Mouse (Mus musculus) forebrain, embryonic 10.5 days (tissue): ENCODE measurements at regions not wholly inside any gene's neighbourhood (a gene's known extent, or its start where the extent isn't known, plus 50 kb on each side); places are given as distances from the start of the nearest gene placed in this dataset.

ENCODE experiments used
- DNase-seq: peaks from one replicate; pipeline ENCODE4 v3.0.0-alpha.2; 2017; ENCODE audit warnings: low spot score; ENCODE audit errors: extremely low spot score
- H3K27ac ChIP-seq: fragments of 300-500 bp; sonication (generic); 2 replicates; pipeline ENCODE4 v1.5.1; 2016; ENCODE audit warnings: mild to moderate bottlenecking
- H3K27me3 ChIP-seq: fragments of 300-500 bp; sonication (generic); 2 replicates; pipeline ENCODE4 v1.6.1; 2016; ENCODE audit warnings: mild to moderate bottlenecking; ENCODE audit not compliant: poor library complexity, severe bottlenecking
- H3K36me3 ChIP-seq: fragments of 300-500 bp; sonication (generic); replicated peaks from 2 replicates; pipeline ENCODE4 v1.6.1; 2016; ENCODE audit warnings: mild to moderate bottlenecking, moderate library complexity
- H3K4me1 ChIP-seq: fragments of 300-500 bp; sonication (generic); 2 replicates; pipeline ENCODE4 v1.6.1; 2016
- H3K4me3 ChIP-seq: fragments of 300-500 bp; sonication (generic); 2 replicates; pipeline ENCODE4 v1.5.1; 2016; ENCODE audit warnings: mild to moderate bottlenecking, moderate library complexity
- H3K9me3 ChIP-seq: fragments of 300-500 bp; sonication (generic); 2 replicates; pipeline ENCODE4 v1.6.1; 2016; ENCODE audit warnings: mild to moderate bottlenecking, moderate library complexity
- WGBS: fragments of 180-500 bp; shearing (Covaris S2); methylation state at CpG from one replicate; pipeline ENCODE4 v1.1.7; 2016; 5-methylcytosine and 5-hydroxymethylcytosine counted together

GRCm38 (mm10) chr3:41290535-41291307 is 207.9 kb upstream of the Pgrmc2 start:
- Histone ChIP-seq H3K9me3 (no peaks in the 10 kb centered on the region), H3K27me3 (no peaks in the 10 kb centered on the region), H3K4me3 (no peak overlapping the region), H3K27ac (no peak overlapping the region), H3K4me1 (no peaks in the 10 kb centered on the region), H3K36me3 (no peaks in the 10 kb centered on the region)
- WGBS: 89% methylated on average over 11 of the region's 11 CpGs
- no peak for DNase-seq

DNA sequence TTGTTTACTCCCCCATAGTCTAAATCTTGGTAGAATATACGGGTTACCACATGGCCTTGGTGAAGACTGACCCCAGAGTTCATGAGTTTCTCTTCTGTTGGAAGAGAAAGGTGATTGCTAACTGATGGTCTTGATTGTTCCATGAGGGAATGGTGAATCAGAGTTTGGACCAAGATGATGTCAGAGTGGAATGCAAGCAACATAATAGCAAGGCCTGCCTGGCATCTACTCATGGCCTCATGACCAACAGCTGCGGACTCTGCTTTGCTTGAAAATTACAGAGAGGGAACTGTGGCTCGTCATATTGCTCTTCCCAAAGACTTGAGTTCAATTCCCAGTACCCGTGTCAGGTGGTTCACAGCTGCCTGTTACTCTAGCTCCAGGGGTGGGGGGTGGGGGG is 205.9 kb upstream of the Pgrmc2 start:
- Histone ChIP-seq H3K4me3 (no peak overlapping the region), H3K27ac (no peak overlapping the region), H3K36me3 (no peaks in the 10 kb centered on the region), H3K27me3 (no peaks in the 10 kb centered on the region), H3K4me1 (0 out of 2 replicates have a peak, but pooled peaks cover 8% of the 10 kb centered on the region), H3K9me3 (no peaks in the 10 kb centered on the region)
- no peak for DNase-seq
- WGBS: 90% methylated on average over 4 of the region's 4 CpGs

DNA sequence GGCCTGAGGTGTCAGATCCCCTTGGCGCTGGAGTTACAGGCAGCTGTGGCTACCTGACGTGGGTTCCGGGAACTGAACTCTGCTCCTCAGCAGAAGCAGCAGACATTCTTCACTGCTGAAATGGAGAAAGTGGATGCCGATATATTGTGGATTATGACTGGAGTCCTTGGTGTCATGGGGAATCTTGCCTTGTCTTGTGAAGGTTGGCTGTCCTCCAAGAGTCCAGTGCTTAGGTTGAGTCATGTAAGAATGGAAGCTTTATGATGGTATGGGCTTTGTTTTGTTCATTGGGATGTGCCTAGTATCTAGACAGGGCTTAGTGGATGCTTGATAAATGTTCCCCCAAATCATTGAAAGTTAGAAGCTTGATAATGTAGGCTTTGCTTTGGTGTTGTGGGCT is 205.2 kb upstream of the Pgrmc2 start:
- Histone ChIP-seq H3K36me3 (no peaks in the 10 kb centered on the region), H3K27ac (no peak overlapping the region), H3K27me3 (no peaks in the 10 kb centered on the region), H3K4me3 (no peak overlapping the region), H3K4me1 (peaks cover 9% of the 10 kb centered on the region; the same call in 1 of the 2 replicates), H3K9me3 (no peaks in the 10 kb centered on the region)
- DNase-seq: no peak
- 93% methylated on average over 4 of the region's 4 CpGs for WGBS

GRCm38 (mm10) chr3:41285336-41285735 is 202.5 kb upstream of the Pgrmc2 start:
- WGBS: 91% methylated on average over 5 of the region's 5 CpGs
- no peaks in the 10 kb centered on the region for H3K27me3 ChIP-seq
- no peak for DNase-seq
- H3K36me3 ChIP-seq: no peaks in the 10 kb centered on the region
- no peaks in the 10 kb centered on the region for H3K9me3 ChIP-seq
- H3K4me1 ChIP-seq: peaks cover 19% of the 10 kb centered on the region
- H3K4me3 ChIP-seq: no peak overlapping the region
- H3K27ac ChIP-seq: 0 out of 2 replicates have a peak overlapping the region, but pooled peaks have one; percentile 51

- H3K4me1 ChIP-seq: peaks cover 19% of the 10 kb centered on the region
- H3K4me3 ChIP-seq: no peak overlapping the region
- H3K27ac ChIP-seq: peak overlapping the region; percentile 51; the same call in 1 of the 2 replicates
- no peaks in the 10 kb centered on the region for H3K27me3 ChIP-seq
- 68% methylated on average over 13 of the region's 13 CpGs for WGBS
- DNase-seq: peak; percentile 18
- H3K36me3 ChIP-seq: no peaks in the 10 kb centered on the region
- H3K9me3 ChIP-seq: no peaks in the 10 kb centered on the region
Measured at GRCm38 (mm10) chr3:41284897-41285296, 202.1 kb upstream of the Pgrmc2 start.

- Histone ChIP-seq H3K27ac (0 out of 2 replicates have a peak overlapping the region, but pooled peaks have one; percentile 15), H3K27me3 (no peaks in the 10 kb centered on the region), H3K36me3 (no peaks in the 10 kb centered on the region), H3K4me3 (no peak overlapping the region), H3K9me3 (no peaks in the 10 kb centered on the region), H3K4me1 (peaks cover 19% of the 10 kb centered on the region)
- 60% methylated on average over 8 of the region's 8 CpGs for WGBS
- DNase-seq: no peak
Measured at GRCm38 (mm10) chr3:41282431-41283037, 199.7 kb upstream of the Pgrmc2 start.

GRCm38 (mm10) chr3:41276096-41276495 is 193.2 kb upstream of the Pgrmc2 start:
- Histone ChIP-seq H3K27ac (no peak overlapping the region), H3K27me3 (no peaks in the 10 kb centered on the region), H3K4me1 (0 out of 2 replicates have a peak, but pooled peaks cover 7% of the 10 kb centered on the region), H3K4me3 (no peak overlapping the region), H3K36me3 (no peaks in the 10 kb centered on the region), H3K9me3 (no peaks in the 10 kb centered on the region; the same call in 1 of the 2 replicates)
- WGBS: 89% methylated on average over 9 of the region's 9 CpGs
- DNase-seq: no peak

DNA sequence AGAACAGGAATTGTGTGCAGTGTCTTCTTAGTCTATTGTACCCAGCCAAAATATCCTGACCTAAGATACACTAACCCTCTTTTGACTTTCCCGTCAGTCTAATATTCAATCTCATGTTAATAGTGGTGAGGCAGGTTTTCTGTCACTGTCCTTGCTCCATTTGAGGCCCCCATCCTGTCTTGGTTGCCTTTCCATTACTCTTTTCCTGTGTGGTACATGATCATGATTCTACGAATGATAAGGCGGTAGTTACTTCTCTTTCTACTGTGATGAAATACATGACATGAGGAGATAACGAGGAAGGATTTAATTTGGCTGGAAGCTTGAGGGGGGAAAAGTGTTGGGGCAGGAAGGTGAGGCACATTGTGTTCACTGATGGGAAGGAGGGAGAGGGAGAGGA is 185.7 kb upstream of the Pgrmc2 start:
- no peaks in the 10 kb centered on the region for H3K36me3 ChIP-seq
- no peak overlapping the region for H3K27ac ChIP-seq
- no peaks in the 10 kb centered on the region; the same call in 1 of the 2 replicates for H3K9me3 ChIP-seq
- no peaks in the 10 kb centered on the region for H3K27me3 ChIP-seq
- no peaks in the 10 kb centered on the region for H3K4me1 ChIP-seq
- 89% methylated on average over 4 of the region's 4 CpGs for WGBS
- DNase-seq: no peak
- H3K4me3 ChIP-seq: no peak overlapping the region

DNA sequence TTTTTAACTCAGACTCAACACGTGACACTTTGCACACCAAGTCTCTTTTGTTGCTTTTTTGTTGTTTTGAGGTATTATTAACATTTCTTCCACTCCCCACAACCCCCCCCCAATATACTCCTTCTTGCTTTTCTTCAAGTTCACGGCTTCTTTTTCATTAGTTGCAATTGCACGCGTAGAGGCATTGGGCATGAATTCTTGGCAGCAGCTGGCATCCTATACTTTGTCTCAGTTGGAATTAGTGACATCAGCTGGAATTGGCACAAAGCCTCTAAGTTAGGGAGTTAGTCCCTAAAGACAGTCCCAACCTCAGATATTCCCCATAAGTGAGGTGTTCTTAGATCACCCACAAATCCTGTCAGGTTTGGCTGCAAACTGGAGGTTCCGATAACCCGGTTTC is 183.4 kb upstream of the Pgrmc2 start:
- Histone ChIP-seq H3K36me3 (no peaks in the 10 kb centered on the region), H3K27me3 (no peaks in the 10 kb centered on the region), H3K27ac (no peak overlapping the region), H3K4me3 (no peak overlapping the region), H3K9me3 (no peaks in the 10 kb centered on the region), H3K4me1 (no peaks in the 10 kb centered on the region)
- WGBS: 95% methylated on average over 6 of the region's 6 CpGs
- no peak for DNase-seq

- Histone ChIP-seq H3K36me3 (no peaks in the 10 kb centered on the region), H3K9me3 (no peaks in the 10 kb centered on the region), H3K4me1 (no peaks in the 10 kb centered on the region), H3K27ac (no peak overlapping the region), H3K4me3 (no peak overlapping the region), H3K27me3 (no peaks in the 10 kb centered on the region)
- DNase-seq: no peak
- WGBS: 98% methylated on average over 3 of the region's 3 CpGs
Measured at GRCm38 (mm10) chr3:41265399-41265798, 182.6 kb upstream of the Pgrmc2 start.

- Histone ChIP-seq H3K36me3 (no peaks in the 10 kb centered on the region), H3K27me3 (no peaks in the 10 kb centered on the region), H3K9me3 (no peaks in the 10 kb centered on the region), H3K27ac (no peak overlapping the region), H3K4me3 (no peak overlapping the region), H3K4me1 (no peaks in the 10 kb centered on the region)
- DNase-seq: peak; percentile 31
- 64% methylated on average over 6 of the region's 6 CpGs for WGBS
Measured at GRCm38 (mm10) chr3:41258291-41258690, 175.4 kb upstream of the Pgrmc2 start.

DNA sequence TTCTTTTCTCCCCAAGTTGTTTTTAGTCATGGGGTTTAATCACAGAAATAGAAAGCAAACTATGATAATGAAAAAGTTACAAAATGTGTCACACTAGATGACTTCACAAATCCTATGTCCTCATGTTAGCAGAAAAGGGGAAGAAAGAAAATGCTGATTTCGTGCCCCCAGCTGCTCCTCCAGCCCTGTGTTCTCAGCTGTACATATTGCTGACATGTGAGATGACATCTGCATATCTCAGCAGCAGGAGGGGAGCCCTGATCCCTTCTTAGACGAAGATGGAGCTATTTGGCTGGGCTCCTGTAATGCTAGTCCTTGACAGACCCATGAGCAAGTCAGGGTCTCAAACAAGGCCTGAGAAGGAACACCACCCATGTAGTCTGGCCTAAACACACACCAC is 162.1 kb upstream of the Pgrmc2 start:
- H3K4me1 ChIP-seq: no peaks in the 10 kb centered on the region
- no peak overlapping the region for H3K4me3 ChIP-seq
- H3K36me3 ChIP-seq: no peaks in the 10 kb centered on the region
- DNase-seq: no peak
- no peaks in the 10 kb centered on the region for H3K27me3 ChIP-seq
- H3K9me3 ChIP-seq: no peaks in the 10 kb centered on the region
- H3K27ac ChIP-seq: no peak overlapping the region
- 67% methylated on average over 2 of the region's 2 CpGs for WGBS

- Histone ChIP-seq H3K27ac (no peak overlapping the region), H3K9me3 (no peaks in the 10 kb centered on the region), H3K36me3 (no peaks in the 10 kb centered on the region), H3K4me3 (no peak overlapping the region), H3K4me1 (no peaks in the 10 kb centered on the region), H3K27me3 (no peaks in the 10 kb centered on the region)
- no peak for DNase-seq
- WGBS: 75% methylated on average over 8 of the region's 8 CpGs
Measured at GRCm38 (mm10) chr3:41241856-41242552, 159.2 kb upstream of the Pgrmc2 start.
